Mouse (Mus musculus) C2C12 (cell line): Measurements from ENCODE around the gene Kalrn. TPM values are rescaled to one million over a fixed set of nuclear protein-coding genes. Genes with fewer than 3 reads are reported as not detected.

Experiments
- H3K27me3 ChIP-seq: one replicate; pipeline ENCODE4 v1.6.1; 2011; ENCODE audit not compliant: control insufficient read depth, insufficient read depth, insufficient read length
- H3K36me3 ChIP-seq: one replicate; pipeline ENCODE4 v1.6.1; 2011; ENCODE audit not compliant: control insufficient read depth, insufficient read depth
- H3K4me3 ChIP-seq: one replicate; pipeline ENCODE4 v1.5.1; 2011; ENCODE audit warnings: mild to moderate bottlenecking, control low read depth; ENCODE audit not compliant: poor library complexity, insufficient read depth, severe bottlenecking
- H3K79me2 ChIP-seq: one replicate; pipeline ENCODE4 v1.6.1; 2011; ENCODE audit not compliant: control insufficient read depth, insufficient read depth
- H3K79me3 ChIP-seq: one replicate; pipeline ENCODE4 v1.6.1; 2011; ENCODE audit warnings: low read depth, control low read depth
- H3ac ChIP-seq: one replicate; pipeline ENCODE3; 2011; ENCODE audit warnings: low read depth; ENCODE audit not compliant: control insufficient read depth, insufficient read length
- CEBPB ChIP-seq: IDR thresholded peaks from one replicate; pipeline ENCODE4 v1.6.1; 2011; ENCODE audit warnings: low read depth, mild to moderate bottlenecking, control low read depth, moderate library complexity
- CTCF ChIP-seq: IDR thresholded peaks from one replicate; pipeline ENCODE4 v1.5.1; 2011; ENCODE audit not compliant: control insufficient read depth, insufficient read depth, insufficient read length
- FOSL1 ChIP-seq: IDR thresholded peaks from one replicate; pipeline ENCODE4 v1.8.0; 2011; ENCODE audit warnings: mild to moderate bottlenecking, low read length; ENCODE audit not compliant: poor library complexity, insufficient read depth, severe bottlenecking
- MAX ChIP-seq: IDR thresholded peaks from one replicate; pipeline ENCODE4 v1.6.1; 2011; ENCODE audit warnings: mild to moderate bottlenecking, control low read depth
- MYOD1 ChIP-seq: IDR thresholded peaks from one replicate; pipeline ENCODE4 v1.6.1; 2011; ENCODE audit warnings: low read depth; ENCODE audit not compliant: control insufficient read depth, insufficient read length
- MYOG ChIP-seq: IDR thresholded peaks from one replicate; pipeline ENCODE4 v1.6.1; 2011; ENCODE audit not compliant: control insufficient read depth, insufficient read length; ENCODE audit errors: extremely low read depth
- USF1 ChIP-seq: IDR thresholded peaks from one replicate; pipeline ENCODE4 v1.6.1; 2011; ENCODE audit warnings: low read depth, mild to moderate bottlenecking, control low read depth, moderate library complexity
- polyA plus RNA-seq: library from polyadenylated mRNA; unstranded; fragments of >200 nt; fragmentation: generic; extraction: Trizol; gene quantifications from one replicate; pipeline ENCODE4 v1.2.1, GENCODE M21; 2012; ENCODE audit warnings: missing spikeins

Kalrn gene
- polyA plus RNA-seq, 1 experiment = 8.6 TPM

DNA sequence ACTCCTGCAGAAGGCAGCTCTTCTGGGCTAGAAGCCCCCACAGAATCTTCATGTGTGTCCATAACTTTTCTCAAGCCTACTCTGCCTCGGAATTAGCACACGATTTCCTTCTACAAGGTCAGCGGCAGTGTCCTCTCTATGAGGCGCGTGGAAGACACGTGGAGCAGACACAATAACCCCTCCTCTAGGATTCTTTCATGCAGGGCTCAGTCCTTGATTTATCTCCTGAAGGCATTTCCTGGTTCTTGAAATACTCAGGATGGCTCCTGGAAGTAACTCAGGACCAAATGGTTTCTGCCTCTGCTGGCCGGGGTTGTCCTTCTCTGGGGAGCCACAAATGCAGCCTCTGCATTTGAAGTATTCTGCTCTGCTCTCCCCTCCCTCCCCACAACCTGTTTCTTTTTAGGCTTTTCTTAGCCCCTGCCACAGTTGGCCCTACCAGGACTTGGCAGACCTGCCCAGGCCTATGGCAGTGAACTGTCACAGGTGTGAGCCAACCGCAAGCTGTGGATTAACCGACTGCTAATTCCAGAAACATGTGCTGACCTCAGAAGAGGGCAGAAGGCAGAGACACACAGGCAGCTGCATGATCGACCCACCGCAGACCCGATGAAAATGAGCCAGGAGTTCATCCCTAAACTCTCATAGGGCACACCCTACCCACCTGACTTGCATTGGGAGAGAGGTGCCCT lies 197.0 kb downstream of the Kalrn start:
- H3ac ChIP-seq = no peak overlapping the region
- TF ChIP-seq MYOG (no peak), USF1 (no peak), CTCF (no peak), MYOD1 (no peak), CEBPB (no peak), FOSL1 (no peak), MAX (no peak)
- H3K27me3 ChIP-seq = no peaks in the 10 kb centered on the region
- no peak overlapping the region for H3K4me3 ChIP-seq
- no peaks in the 10 kb centered on the region for H3K79me3 ChIP-seq
- no peaks in the 10 kb centered on the region for H3K36me3 ChIP-seq
- no peaks in the 10 kb centered on the region for H3K79me2 ChIP-seq

DNA sequence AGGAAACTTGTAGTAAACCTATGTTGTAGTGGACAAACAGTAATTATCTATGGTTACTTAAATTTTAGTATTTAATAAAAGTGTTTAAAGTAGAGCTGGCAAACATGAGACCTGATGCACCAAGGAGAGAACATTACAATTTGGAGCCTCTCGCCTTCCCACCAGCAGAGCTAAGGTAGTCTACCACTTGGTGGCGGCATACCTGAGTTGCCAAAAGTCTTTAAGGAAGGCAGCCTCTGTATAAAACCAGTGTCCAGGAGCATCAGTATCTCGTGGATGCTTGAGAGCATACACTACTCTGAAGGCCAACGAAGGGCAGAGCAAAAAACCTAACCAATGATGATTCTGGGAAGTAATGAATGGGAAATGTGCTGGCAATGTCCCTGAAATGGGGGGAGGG lies 199.8 kb downstream of the Kalrn start:
- Histone ChIP-seq H3K4me3 (no peak overlapping the region), H3K79me3 (no peaks in the 10 kb centered on the region), H3ac (no peak overlapping the region), H3K79me2 (no peaks in the 10 kb centered on the region), H3K36me3 (no peaks in the 10 kb centered on the region), H3K27me3 (no peaks in the 10 kb centered on the region)
- TF ChIP-seq MYOG = no peak
- TF ChIP-seq CEBPB = no peak

DNA sequence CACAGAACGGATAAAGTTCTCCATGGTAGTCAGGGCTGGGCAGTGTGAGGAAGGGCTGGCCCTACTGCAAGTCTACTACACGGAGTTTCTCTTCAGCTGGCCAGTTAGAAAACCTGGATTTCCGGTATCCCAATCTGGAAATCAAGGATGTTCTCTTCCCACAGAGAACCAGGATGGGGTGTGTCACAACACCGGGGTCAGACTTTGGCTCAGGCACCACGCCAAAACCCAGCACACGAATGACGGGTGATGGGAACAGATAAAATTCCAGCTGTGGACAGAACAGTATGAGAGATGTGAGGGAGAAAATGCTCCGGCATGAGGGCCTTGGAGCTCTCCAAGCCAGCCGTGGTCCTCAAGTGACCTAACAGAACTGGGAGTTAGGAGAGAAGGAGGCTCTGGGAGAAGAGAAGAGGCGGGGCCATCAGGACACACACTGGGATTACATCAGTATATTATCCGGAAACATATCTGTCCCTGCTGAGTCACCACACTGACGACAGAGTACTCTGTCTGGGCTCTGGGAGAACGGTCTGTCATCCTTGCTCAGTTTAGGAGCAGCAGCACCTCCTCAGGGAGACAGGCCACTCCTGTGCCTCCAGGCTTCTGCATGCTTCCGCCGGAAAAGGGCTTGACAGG lies 201.1 kb downstream of the Kalrn start:
- no peak for TF ChIP-seq MYOD1
- no peak for TF ChIP-seq CEBPB
- TF ChIP-seq USF1 = no peak
- no peak for TF ChIP-seq MYOG
- H3K27me3 ChIP-seq = no peaks in the 10 kb centered on the region
- H3K79me3 ChIP-seq = no peaks in the 10 kb centered on the region

DNA sequence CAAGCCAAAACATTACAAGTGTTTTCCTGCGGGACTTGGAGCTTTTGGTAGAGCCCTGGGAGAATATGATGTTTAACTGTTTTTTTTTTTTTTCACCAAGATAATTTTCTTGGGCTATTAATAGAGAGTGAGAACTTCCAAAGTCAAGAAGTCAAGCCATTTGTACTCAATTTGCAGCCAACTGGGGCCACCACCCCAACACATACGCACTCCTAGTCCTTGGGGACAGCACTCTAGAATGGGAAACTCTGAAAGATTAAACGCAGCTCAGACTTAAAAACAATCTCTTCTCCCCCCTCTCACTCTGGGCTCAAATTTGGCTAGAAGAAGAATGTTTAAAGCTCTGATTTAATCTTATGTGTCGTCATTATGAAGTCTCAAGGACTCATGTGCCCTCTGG lies 214.1 kb downstream of the Kalrn start:
- no peak overlapping the region for H3K4me3 ChIP-seq
- H3K36me3 ChIP-seq = no peaks in the 10 kb centered on the region
- no peak overlapping the region for H3ac ChIP-seq
- no peaks in the 10 kb centered on the region for H3K27me3 ChIP-seq
- TF ChIP-seq FOSL1 (no peak), CTCF (no peak), MYOD1 (no peak), CEBPB (no peak), MAX (no peak), MYOG (no peak), USF1 (no peak)
- H3K79me3 ChIP-seq = no peaks in the 10 kb centered on the region
- H3K79me2 ChIP-seq = no peaks in the 10 kb centered on the region

More for the DNA sequence above, 201.1 kb downstream of the Kalrn start:
- Histone ChIP-seq H3K36me3 (no peaks in the 10 kb centered on the region), H3ac (peak overlapping the region; percentile 20), H3K4me3 (no peak overlapping the region), H3K79me2 (no peaks in the 10 kb centered on the region)

DNA sequence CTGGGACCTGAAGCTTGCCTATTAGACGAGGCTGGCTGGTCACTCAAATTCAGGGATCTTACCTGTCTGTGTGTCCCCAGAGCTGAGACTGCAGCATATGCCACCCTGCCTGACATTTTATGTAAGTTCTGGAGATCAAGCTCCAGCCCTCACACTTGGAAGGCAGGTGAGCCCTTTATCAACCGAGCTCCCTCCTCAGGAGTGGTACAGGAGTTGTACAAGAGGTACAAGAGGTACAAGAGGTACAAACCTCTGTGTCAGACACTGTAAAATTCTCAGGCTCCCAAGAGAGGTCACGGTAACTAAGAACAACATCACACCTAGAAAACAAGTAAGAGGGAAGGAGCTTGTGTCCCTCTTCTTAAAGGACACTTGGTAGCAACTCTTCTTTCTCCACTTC lies 217.8 kb downstream of the Kalrn start:
- Histone ChIP-seq H3K4me3 (no peak overlapping the region), H3K27me3 (no peaks in the 10 kb centered on the region), H3K79me2 (no peaks in the 10 kb centered on the region), H3K36me3 (no peaks in the 10 kb centered on the region), H3K79me3 (no peaks in the 10 kb centered on the region), H3ac (no peak overlapping the region)
- TF ChIP-seq CEBPB = no peak
- no peak for TF ChIP-seq MYOD1
- TF ChIP-seq MYOG = no peak
- TF ChIP-seq FOSL1 = no peak
- no peak for TF ChIP-seq MAX
- TF ChIP-seq CTCF = no peak
- TF ChIP-seq USF1 = no peak

DNA sequence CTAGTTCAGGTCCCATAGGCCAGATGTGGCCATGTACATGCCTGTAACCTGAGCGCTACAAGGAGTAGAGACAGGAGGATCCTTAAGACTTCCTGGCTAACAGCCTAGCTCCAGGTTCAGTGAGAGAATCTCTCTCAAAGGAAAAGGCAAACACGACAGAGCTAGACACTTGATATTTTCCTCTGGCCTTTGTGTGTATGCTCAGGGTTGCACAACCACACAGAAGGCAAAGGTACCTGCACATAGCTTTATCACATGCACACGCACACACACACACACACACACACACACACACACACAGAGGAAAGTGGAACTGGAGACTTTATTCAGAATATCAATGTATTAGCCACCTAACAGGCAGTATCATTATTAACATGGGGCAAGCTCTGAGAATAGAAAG lies 219.3 kb downstream of the Kalrn start:
- Histone ChIP-seq H3K27me3 (no peaks in the 10 kb centered on the region), H3K4me3 (no peak overlapping the region), H3K79me2 (no peaks in the 10 kb centered on the region), H3ac (no peak overlapping the region), H3K79me3 (no peaks in the 10 kb centered on the region), H3K36me3 (no peaks in the 10 kb centered on the region)
- TF ChIP-seq FOSL1 (no peak), MYOD1 (no peak), MAX (no peak), CTCF (no peak), USF1 (no peak), MYOG (no peak), CEBPB (no peak)
